Mouse (Mus musculus): ENCODE data around the gene Stat5a.

- TF ChIP-seq CTCF (IDR thresholded peaks at IDR 0.05; ENCODE audit: low read depth): no peak
- TF ChIP-seq EP300 (IDR thresholded peaks at IDR 0.05; ENCODE audit: low read depth): no peak
These were observed 4.9 kb upstream of the Stat5a start for GRCm38 (mm10) chr11:100854268-100854667.
